Mouse (Mus musculus): ENCODE measurements at regions not wholly inside any gene's neighbourhood (a gene's known extent, or its start where the extent isn't known, plus 50 kb on each side); places are given as distances from the start of the nearest gene placed in this dataset.

GRCm38 (mm10) chr19:25863312-25863711, 191.1 kb downstream of the Dmrt2 start:
- Histone ChIP-seq H3K27ac (ENCODE audit: insufficient read depth, low read depth, low read length, poor library complexity, severe bottlenecking) (no peak overlapping the region), H3K36me3 (ENCODE audit: control insufficient read depth, insufficient read depth, low read length, poor library complexity, severe bottlenecking) (no peaks in the 10 kb centered on the region), H3K9ac (ENCODE audit: insufficient read depth, low read depth, low read length, poor library complexity, severe bottlenecking) (no peak overlapping the region), H3K9me3 (ENCODE audit: control insufficient read depth, insufficient read depth, low read depth, low read length) (no peaks in the 10 kb centered on the region), H3K4me1 (ENCODE audit: control insufficient read depth in 2 of 2, insufficient read depth in 2 of 2, low read length in 2 of 2, poor library complexity in 1 of 2) (no peaks in the 10 kb centered on the region), H3K4me3 (ENCODE audit: insufficient read depth in 1 of 2, low read depth in 1 of 2, low read length in 2 of 2, poor library complexity in 1 of 2, severe bottlenecking in 1 of 2) (no peak overlapping the region)
- no peak for TF ChIP-seq ZC3H11A (IDR thresholded peaks at IDR 0.05; ENCODE audit: borderline replicate concordance, low read depth, low read length)
- TF ChIP-seq CHD2 (IDR thresholded peaks at IDR 0.05; ENCODE audit: low read depth, low read length): no peak
- TF ChIP-seq ZNF384 (IDR thresholded peaks at IDR 0.05; ENCODE audit: low read depth, low read length): no peak
- no peak for TF ChIP-seq HCFC1 (IDR thresholded peaks at IDR 0.05; ENCODE audit: borderline replicate concordance, insufficient read depth, low read length)
- TF ChIP-seq MAFK (IDR thresholded peaks at IDR 0.05; ENCODE audit: insufficient read depth, low read depth, low read length): no peak
- no peak for DNase-seq (ENCODE audit: low read depth, low spot score)
- in situ Hi-C loops (cut with MboI; ENCODE audit: low sequenced_read_pairs in 2 of 2, unreplicated experiment in 2 of 2): no loop called here

GRCm38 (mm10) chr19:25906721-25907120, 234.5 kb downstream of the Dmrt2 start:
- in situ Hi-C loops (cut with MboI; ENCODE audit: low sequenced_read_pairs in 2 of 2, unreplicated experiment in 2 of 2): no loop called here
- DNase-seq (ENCODE audit: low read depth, low spot score): no peak
- Histone ChIP-seq H3K27ac (ENCODE audit: insufficient read depth, low read depth, low read length, poor library complexity, severe bottlenecking) (no peak overlapping the region), H3K36me3 (ENCODE audit: control insufficient read depth, insufficient read depth, low read length, poor library complexity, severe bottlenecking) (no peaks in the 10 kb centered on the region), H3K4me1 (ENCODE audit: control insufficient read depth in 2 of 2, insufficient read depth in 2 of 2, low read length in 2 of 2, poor library complexity in 1 of 2) (no peaks in the 10 kb centered on the region), H3K9ac (ENCODE audit: insufficient read depth, low read depth, low read length, poor library complexity, severe bottlenecking) (no peak overlapping the region), H3K4me3 (ENCODE audit: insufficient read depth in 1 of 2, low read depth in 1 of 2, low read length in 2 of 2, poor library complexity in 1 of 2, severe bottlenecking in 1 of 2) (no peak overlapping the region), H3K9me3 (ENCODE audit: control insufficient read depth, insufficient read depth, low read depth, low read length) (no peaks in the 10 kb centered on the region)
- TF ChIP-seq MAFK (IDR thresholded peaks at IDR 0.05; ENCODE audit: insufficient read depth, low read depth, low read length) (no peak), ZNF384 (IDR thresholded peaks at IDR 0.05; ENCODE audit: low read depth, low read length) (no peak), CHD2 (IDR thresholded peaks at IDR 0.05; ENCODE audit: low read depth, low read length) (no peak), HCFC1 (IDR thresholded peaks at IDR 0.05; ENCODE audit: borderline replicate concordance, insufficient read depth, low read length) (no peak), ZC3H11A (IDR thresholded peaks at IDR 0.05; ENCODE audit: borderline replicate concordance, low read depth, low read length) (no peak)

GRCm38 (mm10) chr19:25922052-25922451, 249.8 kb downstream of the Dmrt2 start:
- Histone ChIP-seq H3K4me1 (ENCODE audit: control insufficient read depth in 2 of 2, insufficient read depth in 2 of 2, low read length in 2 of 2, poor library complexity in 1 of 2) (no peaks in the 10 kb centered on the region), H3K36me3 (ENCODE audit: control insufficient read depth, insufficient read depth, low read length, poor library complexity, severe bottlenecking) (no peaks in the 10 kb centered on the region), H3K27ac (ENCODE audit: insufficient read depth, low read depth, low read length, poor library complexity, severe bottlenecking) (no peak overlapping the region), H3K9me3 (ENCODE audit: control insufficient read depth, insufficient read depth, low read depth, low read length) (no peaks in the 10 kb centered on the region), H3K4me3 (ENCODE audit: insufficient read depth in 1 of 2, low read depth in 1 of 2, low read length in 2 of 2, poor library complexity in 1 of 2, severe bottlenecking in 1 of 2) (no peak overlapping the region), H3K9ac (ENCODE audit: insufficient read depth, low read depth, low read length, poor library complexity, severe bottlenecking) (no peak overlapping the region)
- DNase-seq (ENCODE audit: low read depth, low spot score): no peak
- TF ChIP-seq ZNF384 (IDR thresholded peaks at IDR 0.05; ENCODE audit: low read depth, low read length) (no peak), HCFC1 (IDR thresholded peaks at IDR 0.05; ENCODE audit: borderline replicate concordance, insufficient read depth, low read length) (no peak), ZC3H11A (IDR thresholded peaks at IDR 0.05; ENCODE audit: borderline replicate concordance, low read depth, low read length) (no peak), CHD2 (IDR thresholded peaks at IDR 0.05; ENCODE audit: low read depth, low read length) (no peak)
- in situ Hi-C loops (cut with MboI; ENCODE audit: low sequenced_read_pairs in 2 of 2, unreplicated experiment in 2 of 2): no loop called here

GRCm38 (mm10) chr19:25922806-25923205, 250.6 kb downstream of the Dmrt2 start:
- Histone ChIP-seq H3K4me3 (ENCODE audit: insufficient read depth in 1 of 2, low read depth in 1 of 2, low read length in 2 of 2, poor library complexity in 1 of 2, severe bottlenecking in 1 of 2) (no peak overlapping the region), H3K9me3 (ENCODE audit: control insufficient read depth, insufficient read depth, low read depth, low read length) (no peaks in the 10 kb centered on the region), H3K4me1 (ENCODE audit: control insufficient read depth in 2 of 2, insufficient read depth in 2 of 2, low read length in 2 of 2, poor library complexity in 1 of 2) (no peaks in the 10 kb centered on the region), H3K27ac (ENCODE audit: insufficient read depth, low read depth, low read length, poor library complexity, severe bottlenecking) (no peak overlapping the region), H3K9ac (ENCODE audit: insufficient read depth, low read depth, low read length, poor library complexity, severe bottlenecking) (no peak overlapping the region), H3K36me3 (ENCODE audit: control insufficient read depth, insufficient read depth, low read length, poor library complexity, severe bottlenecking) (no peaks in the 10 kb centered on the region)
- TF ChIP-seq CHD2 (IDR thresholded peaks at IDR 0.05; ENCODE audit: low read depth, low read length) (no peak), ZNF384 (IDR thresholded peaks at IDR 0.05; ENCODE audit: low read depth, low read length) (no peak)
- in situ Hi-C loops (cut with MboI; ENCODE audit: low sequenced_read_pairs in 2 of 2, unreplicated experiment in 2 of 2): no loop called here
- DNase-seq (ENCODE audit: low read depth, low spot score): no peak

- no peak for DNase-seq (ENCODE audit: low read depth, low spot score)
- TF ChIP-seq ZC3H11A (IDR thresholded peaks at IDR 0.05; ENCODE audit: borderline replicate concordance, low read depth, low read length): no peak
- TF ChIP-seq MAFK (IDR thresholded peaks at IDR 0.05; ENCODE audit: insufficient read depth, low read depth, low read length): no peak
- no peak for TF ChIP-seq HCFC1 (IDR thresholded peaks at IDR 0.05; ENCODE audit: borderline replicate concordance, insufficient read depth, low read length)
- no peak for TF ChIP-seq CHD2 (IDR thresholded peaks at IDR 0.05; ENCODE audit: low read depth, low read length)
- TF ChIP-seq ZNF384 (IDR thresholded peaks at IDR 0.05; ENCODE audit: low read depth, low read length): no peak
- Histone ChIP-seq H3K9me3 (ENCODE audit: control insufficient read depth, insufficient read depth, low read depth, low read length) (no peaks in the 10 kb centered on the region), H3K27ac (ENCODE audit: insufficient read depth, low read depth, low read length, poor library complexity, severe bottlenecking) (no peak overlapping the region), H3K4me3 (ENCODE audit: insufficient read depth in 1 of 2, low read depth in 1 of 2, low read length in 2 of 2, poor library complexity in 1 of 2, severe bottlenecking in 1 of 2) (no peak overlapping the region), H3K36me3 (ENCODE audit: control insufficient read depth, insufficient read depth, low read length, poor library complexity, severe bottlenecking) (no peaks in the 10 kb centered on the region), H3K9ac (ENCODE audit: insufficient read depth, low read depth, low read length, poor library complexity, severe bottlenecking) (no peak overlapping the region), H3K4me1 (ENCODE audit: control insufficient read depth in 2 of 2, insufficient read depth in 2 of 2, low read length in 2 of 2, poor library complexity in 1 of 2) (no peaks in the 10 kb centered on the region)
- in situ Hi-C loops (cut with MboI; ENCODE audit: low sequenced_read_pairs in 2 of 2, unreplicated experiment in 2 of 2): no loop called here
These were observed 251.6 kb downstream of the Dmrt2 start for GRCm38 (mm10) chr19:25923727-25924384.
